Mouse (Mus musculus) 3T3-L1 (cell line): Measurements from ENCODE around the gene Glb1l.

ENCODE experiments used
- DNase-seq: peaks from one replicate; pipeline ENCODE4 v3.0.0-alpha.2; 2015; ENCODE audit warnings: low read depth, low spot score

The Glb1l gene

DNA sequence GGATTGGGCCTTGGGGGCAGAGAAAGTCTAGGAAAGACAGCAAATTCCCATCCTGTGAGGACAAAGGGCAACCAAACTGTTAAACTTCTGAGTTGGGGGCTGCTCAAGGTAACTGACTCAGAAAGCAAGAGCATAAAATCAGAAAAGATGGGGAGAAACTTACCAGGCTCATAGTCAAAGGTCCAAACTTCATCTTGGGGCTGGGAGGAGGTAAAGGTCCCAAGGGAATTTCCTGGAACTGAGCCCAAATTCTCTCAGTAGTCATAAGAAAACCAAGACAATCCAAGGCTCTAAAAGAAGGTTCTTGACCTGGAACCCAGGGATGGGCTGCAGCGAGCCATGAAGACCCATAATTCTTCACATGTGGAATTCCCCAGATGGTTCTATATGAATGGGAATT, 9.4 kb downstream of the Glb1l start:
- peak; percentile 29 for DNase-seq

DNA sequence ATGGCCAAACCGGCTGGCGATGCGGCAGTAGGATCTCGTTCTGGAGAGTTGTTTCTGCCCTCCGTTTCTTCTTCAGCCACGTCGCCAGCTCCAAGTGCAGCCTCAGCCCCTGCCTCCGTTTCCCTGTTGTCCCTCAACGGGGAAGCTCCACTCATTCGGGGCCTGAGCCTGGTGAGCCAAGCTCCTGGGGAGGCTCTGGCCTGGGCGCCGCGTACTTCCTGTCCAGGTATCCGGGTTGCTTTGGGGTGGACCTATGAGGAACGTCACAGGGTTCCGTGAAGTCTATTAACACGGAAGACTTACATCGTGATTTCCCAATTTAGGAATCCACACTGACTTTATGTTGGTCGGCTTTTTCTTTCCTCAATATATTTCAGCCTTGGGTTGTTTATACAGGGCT, 18.2 kb downstream of the Glb1l start:
- DNase-seq: peak; percentile 73

DNA sequence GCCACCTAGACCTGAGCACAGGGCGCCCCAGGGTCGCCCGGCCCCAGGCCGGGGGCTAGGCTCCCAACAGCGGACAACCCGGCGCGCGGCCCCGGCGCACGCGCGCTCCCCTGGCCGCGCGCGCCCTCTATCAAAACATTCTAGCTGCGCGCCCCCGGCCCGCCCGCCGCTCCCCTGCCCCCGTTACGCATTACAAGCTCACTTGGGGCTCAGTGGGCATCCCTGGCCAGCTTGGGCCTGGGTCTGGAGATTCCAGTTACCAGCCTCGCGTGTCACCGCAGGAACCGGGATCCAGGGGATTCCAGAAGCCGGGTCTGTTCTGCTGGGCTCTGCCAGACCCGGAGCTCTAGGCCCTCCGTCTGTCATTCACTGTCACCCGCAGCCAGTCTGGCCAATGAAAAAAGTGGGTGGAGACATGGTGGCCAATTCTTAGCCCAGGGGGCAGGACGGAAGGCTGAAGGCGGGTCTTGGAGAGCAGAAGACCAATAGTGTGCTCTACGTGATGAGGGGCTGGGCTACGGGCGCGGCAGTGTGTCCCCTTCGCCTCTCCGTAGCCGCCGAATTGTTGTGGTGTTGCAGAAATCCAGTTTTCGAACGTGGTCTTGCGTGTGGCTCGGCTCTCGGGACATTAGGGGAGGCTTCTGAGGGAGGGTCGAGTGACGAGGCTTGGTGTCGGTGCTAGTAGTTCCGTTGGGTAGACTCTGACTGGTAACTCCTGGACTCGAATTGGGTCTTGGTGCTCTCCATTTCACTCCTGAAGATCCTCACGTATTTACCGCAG, 18.8 kb downstream of the Glb1l start, which contains the start of the genes Ankzf1 and Atg9a:
Gene Ankzf1 (plus strand): TSS at position 530 of the 781 bp plus-strand sequence.
Gene Atg9a (minus strand): TSS at position 575 of the 781 bp plus-strand sequence.
- peak; percentile 99 for DNase-seq

DNA sequence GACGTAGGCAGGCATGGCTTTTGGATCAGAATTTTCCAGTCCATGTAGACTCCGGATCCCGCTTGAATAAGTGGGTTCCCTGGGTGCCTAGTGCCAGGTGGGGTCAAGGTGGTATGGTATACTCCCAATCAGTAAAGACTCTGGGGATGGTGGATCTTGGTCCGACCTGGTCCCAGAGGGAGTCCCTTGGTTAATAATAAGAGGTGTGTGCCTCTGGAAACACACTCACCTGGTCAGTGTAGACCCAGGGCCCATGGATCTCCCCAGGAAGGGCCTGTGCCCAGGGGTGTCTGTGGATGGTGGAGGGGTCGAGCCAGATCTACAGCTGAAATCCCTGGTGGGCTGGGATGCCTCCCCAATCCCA, 19.4 kb downstream of the Glb1l start:
- DNase-seq: no peak

DNA sequence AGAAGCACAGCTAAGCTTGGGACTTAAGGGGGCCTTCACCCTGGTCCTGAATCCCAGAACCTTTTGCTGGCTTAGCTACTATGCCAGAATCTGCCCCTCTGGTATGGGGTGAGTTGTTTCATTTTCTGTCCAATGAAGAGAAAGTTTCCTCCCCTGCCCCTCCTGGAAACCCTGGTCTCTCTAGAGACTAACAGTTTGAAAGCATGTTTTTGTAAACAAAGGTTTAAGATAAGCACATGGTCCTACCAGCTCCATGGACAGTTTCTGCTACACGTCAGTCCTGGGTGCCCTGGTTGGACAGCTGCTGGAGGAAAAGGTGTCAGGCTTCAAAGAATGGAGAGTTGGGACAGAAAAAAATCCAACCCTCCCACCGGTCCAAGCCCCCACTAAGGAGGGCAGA, 20.0 kb downstream of the Glb1l start:
- DNase-seq: no peak

DNA sequence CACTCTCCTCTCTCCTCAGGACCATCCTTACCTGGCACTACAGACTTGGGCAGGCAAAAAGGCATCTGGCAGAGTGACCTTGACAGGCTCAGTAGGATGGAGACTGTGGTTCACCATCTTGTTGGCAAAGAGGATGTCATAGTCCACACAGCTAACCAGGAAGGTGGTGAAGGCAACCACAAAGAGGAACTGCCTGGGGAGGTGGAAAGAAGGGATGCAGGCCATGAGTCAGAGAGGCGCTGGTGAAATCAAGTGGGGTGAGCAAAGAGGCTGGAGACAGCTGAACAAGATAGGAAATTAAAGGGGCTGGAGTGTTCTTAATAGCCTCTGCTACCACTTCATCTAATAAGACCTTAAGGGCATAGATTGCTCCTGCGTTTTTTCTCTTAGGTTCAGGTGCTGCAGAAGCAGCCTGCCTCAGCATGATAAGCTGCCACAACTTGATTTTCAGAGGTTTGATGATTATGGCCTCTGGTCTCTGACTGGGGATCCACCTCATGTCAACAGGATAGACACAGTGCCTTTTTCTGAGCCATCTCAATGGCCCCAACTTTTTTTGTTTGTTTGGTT, 22.6 kb downstream of the Glb1l start:
- no peak for DNase-seq

DNA sequence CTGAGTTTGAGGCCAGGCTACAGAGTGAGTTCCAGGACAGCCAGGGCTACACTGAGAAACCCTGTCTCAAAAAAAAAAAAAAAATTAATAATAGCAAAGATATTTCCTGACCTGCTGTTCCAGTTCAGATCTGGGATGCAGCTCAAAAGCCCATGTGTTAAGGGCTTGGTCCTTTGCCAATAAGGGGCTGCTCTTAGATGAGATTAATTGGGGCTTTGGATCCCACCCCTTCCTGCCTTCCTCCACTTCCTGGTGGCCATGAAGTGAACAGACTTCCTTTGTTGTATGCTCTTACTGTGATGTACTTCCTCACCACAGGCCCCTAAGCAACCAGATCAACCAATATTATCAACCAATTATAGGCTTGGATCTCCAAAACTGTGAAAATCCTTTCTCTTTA, 23.5 kb downstream of the Glb1l start:
- no peak for DNase-seq

DNA sequence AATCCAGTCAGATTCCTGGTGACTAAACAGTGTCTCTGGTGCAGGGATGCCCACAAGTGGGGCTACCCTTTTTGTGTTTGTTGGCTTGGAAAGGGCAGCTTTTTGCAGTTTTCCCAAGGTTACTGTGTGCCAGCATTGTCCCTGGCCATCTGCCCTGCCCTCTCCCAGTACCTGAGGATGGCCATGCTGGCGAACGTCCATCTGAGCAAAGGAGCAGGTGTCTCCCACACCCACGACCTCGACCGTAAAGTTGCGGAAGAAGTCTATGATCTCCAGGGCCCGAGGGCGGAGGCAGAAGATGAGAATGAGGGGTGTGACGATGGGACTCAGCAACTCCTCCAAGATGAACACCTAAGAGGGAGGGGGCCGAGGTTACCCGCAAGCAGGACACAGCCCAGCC, 25.1 kb downstream of the Glb1l start:
- no peak for DNase-seq

DNA sequence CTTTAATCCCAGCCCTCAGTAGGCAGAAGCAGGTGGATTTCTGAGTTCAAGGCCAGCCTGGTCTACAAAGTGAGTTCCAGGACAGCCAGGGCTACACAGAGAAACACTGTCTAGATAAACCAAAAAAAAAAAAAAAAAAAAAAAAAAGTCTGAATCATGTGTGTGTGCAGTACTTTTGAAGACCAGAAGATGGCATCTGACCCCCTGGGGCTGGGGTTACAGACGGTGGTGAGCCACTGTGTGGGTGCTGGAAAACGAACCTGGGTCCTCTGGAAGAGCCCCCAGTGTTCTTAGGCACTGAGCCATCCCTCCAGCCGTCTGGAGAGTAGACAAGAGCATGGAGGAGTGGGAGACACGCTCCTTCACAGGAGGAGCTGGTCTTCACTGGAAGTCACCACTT, 28.5 kb downstream of the Glb1l start:
- no peak for DNase-seq

DNA sequence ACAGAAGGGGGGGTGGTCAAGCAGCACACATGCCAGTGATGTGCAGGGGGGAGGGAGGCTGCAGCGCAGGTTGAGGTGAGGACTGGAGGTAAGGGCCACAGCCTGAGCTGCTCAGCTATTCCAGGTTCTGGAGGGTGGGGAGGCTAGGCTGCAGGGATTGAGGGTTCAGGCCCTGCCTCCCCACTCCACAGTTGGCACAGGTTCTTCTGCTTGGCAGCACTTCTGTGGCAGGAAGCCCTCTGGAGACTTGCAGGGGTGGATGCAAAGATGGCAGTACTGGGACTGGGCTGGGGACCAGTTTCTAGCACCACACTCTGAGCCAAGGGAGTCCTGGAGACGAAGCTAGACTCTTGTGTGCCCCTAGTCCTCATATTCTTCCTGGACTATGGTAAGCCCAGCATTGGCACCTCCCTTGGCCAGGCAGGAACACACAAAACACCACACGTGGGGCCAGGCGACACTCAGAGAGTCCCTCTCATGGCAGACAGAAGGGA, 29.2 kb downstream of the Glb1l start:
- no peak for DNase-seq

DNA sequence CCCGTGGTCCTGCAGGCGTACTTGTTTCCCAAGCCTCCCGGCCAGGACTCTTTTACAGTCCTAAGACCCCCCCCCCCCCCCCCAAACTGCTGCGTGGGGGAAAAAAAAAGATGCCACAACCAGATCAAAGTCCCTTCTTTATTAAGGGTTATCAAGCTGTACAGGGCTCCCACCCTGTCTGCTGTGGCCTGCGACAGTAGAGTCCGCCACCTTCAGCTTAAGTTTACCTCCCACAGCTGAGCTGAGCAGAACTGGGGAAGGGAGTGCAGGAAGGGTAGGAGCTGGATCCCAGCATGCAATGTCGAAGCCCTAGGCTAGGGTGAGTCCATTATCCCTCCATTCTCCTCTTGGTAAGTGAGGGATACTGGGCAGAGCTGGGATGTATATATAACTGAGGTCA, 29.9 kb downstream of the Glb1l start:
- DNase-seq: no peak

DNA sequence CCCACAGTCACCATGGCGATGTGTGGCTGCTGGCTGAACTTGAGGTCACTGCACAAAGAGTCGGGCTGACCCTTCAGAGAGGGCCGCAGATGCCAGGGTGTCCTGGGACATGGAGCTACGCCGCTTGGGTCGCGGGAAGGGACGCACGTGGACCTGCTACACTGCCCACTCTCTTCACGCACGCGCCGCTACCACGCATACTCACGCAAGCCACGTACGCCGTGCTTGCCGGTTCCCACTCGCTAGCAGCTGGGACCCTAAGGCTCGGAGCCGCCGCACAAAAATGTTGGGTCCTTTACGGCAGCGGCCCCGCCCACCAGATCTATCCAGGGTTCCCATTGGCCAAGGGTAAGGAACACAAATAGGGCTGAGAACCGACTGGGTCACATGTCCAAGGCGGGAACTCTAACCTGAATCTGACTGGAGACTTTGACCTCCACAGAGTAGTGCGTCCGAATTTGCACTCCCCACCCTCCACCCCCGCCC, 30.5 kb downstream of the Glb1l start, which contains the start of gene Abcb6:
Gene Abcb6 (minus strand): TSS at position 288 of the 486 bp plus-strand sequence.
- peak; percentile 91 for DNase-seq

DNA sequence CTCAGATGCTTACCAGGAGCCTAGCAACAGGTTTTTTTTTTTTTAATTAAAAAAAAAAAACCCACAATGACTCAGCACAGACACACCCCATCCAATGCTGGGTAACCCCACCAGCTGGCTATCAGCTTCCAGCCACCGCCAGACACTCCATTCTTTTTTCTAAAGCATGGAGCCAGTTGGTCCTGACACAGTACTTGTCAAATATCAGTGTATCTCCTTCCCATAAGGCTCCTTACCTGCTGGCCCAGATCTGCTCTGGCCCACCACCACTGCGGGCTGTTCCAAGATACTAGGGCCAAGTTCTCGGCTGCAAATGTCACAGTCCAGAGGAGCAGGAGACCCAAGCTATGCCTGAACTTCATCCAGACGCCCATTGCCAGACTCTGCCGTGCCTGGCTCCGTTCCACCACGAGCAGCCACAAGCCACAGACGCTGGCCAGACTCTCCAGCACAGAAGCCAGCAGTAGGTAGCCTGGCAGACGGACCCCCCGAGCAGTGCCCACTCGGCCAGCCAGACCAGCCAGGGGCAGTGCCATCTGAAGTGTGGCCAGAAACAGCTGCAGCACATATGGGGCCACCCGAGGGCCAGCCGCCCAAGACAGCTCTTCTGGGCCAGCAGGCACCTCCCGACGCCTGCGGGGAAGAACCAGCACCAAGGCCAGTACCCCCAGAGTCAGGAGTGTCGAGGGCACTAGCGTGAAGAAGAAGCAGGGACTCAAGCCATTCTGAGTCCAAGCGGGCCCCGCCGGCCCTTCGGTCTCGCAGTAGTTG, 31.1 kb downstream of the Glb1l start:
- peak; percentile 73 for DNase-seq

DNA sequence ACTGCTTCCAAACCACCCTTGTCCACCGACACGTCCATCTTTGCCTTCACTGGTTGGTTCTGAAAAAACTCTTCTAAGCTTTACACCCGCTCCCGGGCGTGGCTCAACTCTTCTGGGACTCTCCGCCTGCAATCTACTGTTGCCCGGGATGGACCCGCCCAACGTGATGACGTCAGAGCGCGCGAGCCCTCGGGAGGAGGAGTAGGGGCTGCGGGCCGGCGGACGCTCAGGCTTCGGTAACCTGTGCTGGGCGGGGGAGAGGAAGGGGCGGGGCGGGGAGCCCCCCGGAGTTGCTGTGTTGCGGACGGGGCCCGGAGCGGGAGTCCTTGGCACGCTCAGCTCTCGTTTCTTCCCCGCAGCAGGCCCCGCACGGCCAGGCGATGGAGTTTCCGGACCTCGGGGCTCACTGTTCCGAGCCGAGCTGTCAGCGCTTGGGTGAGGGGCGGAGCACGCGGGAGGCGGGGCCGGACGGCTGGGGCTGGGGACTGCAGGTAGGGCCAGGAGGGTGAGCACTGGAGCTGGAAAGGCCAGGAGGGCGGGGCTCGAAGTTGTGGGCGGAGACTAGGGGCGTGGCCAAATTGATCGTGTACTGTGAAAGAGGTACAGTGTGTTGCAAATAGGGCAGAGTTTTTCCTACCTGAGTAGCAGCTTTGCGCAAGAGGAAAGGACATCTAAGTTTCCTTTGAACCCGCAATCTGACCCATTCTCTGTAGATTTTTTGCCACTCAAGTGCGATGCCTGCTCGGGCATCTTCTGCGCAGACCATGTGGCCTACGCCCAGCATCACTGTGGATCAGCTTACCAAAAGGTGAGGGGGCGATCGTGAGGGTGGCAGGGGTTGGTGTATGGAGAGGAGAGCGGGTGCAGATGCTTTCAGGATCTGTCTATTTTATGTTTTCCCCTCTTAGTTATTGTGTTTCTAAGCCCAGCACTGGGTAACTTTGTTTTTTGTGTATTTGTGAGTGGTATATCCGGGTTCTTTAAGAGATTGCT, 41.8 kb downstream of the Glb1l start, which contains the start of gene Zfand2b:
Gene Zfand2b (plus strand): TSS at position 175 of the 993 bp plus-strand sequence.
- peak; percentile 96 for DNase-seq

DNA sequence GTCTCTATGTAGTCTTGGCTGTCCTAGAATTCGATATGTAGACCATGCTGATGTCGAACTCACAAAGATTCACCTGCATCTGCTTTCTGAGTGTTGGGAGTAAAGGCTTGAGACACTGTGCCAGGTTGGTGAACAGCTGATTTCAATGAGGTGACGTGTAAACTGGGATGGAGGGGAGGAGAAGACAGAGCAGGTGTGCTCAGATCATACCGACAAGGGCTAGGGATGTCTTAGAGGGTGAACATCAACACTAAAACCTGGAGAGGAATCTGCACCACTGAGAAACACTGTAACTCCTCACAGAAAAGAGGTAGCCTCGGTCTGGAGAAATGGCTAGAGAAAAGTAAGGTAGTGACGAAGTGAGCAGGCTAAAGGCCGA, 42.5 kb downstream of the Glb1l start:
- no peak for DNase-seq

DNA sequence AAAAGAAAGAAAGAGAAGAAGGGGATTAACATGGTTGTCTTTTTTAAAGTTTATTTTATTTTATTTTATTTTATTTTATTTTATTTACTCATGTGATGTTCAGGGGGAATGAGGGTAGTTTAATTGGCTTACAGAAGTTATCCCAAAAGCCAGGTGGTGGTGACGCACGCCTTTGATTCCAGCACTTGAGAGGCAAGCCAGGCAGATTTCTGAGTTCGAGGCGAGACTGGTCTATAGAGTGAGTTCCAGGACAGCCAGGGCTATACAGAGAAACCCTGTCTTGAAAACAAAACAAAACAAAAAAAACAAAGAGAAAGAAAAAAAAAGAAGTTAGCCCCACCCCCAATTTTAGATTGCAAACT, 50.4 kb downstream of the Glb1l start:
- no peak for DNase-seq

DNA sequence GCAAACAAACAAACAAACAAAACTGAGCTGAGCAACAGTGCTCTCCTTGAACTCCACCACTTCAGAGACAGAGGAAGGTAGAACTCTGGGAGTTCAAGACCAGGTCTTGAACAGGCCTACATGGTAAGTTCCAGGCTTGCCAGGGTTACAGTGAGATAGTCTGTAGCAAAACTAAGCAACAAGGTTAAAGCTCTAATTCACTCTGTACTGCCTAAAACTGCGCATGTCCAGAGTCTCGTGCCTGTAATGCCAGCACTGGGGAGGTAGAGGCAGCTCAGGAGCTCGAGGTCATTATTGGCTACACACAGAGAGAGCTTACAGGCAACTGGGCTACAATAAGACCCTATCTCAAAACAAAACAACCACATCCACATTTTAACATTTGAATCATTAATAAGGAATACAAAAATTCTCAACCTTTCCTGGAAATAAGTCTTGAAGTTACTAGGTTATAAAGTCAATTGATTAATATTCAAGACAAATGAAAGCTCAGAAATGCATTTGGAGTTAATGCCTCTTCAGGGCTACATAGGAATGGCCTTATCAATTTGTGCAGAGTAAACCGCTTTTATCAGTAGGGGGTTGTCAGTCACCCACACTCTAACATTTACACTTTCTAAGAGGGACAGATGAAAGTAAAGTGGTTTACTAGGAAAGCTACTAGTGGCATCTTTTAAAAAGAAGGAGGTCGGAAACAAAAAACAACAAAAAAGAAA, 50.9 kb downstream of the Glb1l start:
- DNase-seq: no peak

DNA sequence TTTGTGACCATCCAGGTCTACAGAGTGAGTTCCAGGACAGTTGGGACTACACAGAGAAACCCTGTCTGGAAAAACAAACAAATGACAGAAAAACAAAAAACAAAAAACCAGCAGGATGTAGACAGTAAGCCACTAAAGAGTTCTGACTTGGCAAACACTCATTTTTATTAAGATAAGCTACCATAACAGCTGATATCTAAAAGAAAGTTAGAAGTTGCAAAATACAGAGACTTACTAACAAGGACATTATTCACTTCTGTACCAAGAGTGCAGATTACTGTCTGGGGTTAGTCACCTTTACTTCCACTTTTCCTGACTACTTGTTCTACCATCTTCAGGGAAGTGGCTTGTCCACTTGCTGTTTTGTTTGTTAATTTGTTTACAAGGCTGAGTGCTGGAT, 51.6 kb downstream of the Glb1l start:
- no peak for DNase-seq

DNA sequence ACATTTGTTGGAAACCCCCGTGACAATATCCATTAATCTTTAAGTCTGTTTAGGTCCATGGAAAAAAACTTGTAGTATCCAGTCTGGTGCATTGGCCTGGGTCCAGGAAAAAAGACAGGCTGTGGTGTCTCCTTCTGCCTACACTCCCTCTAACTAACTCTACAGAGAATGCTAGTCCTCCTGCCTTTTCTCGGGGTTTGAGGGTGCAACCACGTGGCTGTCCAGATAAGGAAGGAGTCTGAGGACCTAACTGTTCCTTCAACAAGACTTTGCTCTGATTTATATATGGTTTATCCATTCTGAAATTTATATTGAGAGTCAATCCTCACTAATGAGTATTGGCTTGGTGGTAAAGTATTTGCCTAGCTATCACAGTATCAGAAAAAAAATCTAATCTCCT, 54.8 kb downstream of the Glb1l start:
- DNase-seq: no peak

DNA sequence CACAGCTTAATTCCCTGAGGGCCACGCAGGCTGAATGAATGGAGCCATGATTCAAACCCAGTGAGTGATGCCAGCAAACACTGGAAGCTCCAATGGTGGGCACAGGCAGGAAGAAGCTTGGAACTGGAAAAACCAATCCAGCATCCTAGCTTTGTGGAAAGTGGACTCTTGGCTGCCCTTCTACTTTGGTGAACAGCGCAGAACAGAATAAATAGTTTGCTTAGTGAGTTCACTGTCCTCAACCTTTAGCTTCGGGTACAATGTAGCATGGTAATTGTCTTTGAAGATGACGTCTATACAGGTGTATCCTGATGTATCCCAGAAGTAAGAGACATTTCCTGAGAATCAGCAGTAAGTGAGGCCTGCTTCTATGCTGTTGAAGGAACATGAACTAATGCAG, 61.9 kb downstream of the Glb1l start:
- DNase-seq: no peak
